In genomic region chr4:101436761-101437512, GRCm38 (mm10) we compare ENCODE assay signal across 10 mouse cellular contexts. TPM values are rescaled to one million over a fixed set of nuclear protein-coding genes. Genes with fewer than 3 reads are reported as not detected.
A peak's percentile ranks its signal among the peaks of the same experiment; 100 is the strongest.
DNase-seq lines count a peak whose midpoint lies in the region; ATAC-seq lines count a peak whose summit lies in the region.
"Had no signal": no experiment of that assay in that cellular context is flagged by ENCODE, and none has a peak within 500 bp of the region (broad histone marks: within the 10 kb centered on the region; RNA-seq: fewer than 3 reads in every experiment).

No protein-coding gene starts in this region.

- peak; percentile 66 for DNase-seq in lung, postnatal 10 days
- no peak for DNase-seq in lung, postnatal 36 days
- peak; percentile 27 for DNase-seq in fibroblast of lung, adult 2 months (ENCODE audit: low read depth)
- DNase-seq in left cerebral cortex, adult 9 months (ENCODE audit: low spot score in 2 of 2): peak; percentile 52 to 86
- no peak for DNase-seq in thymus, postnatal 4 days
- no peak for DNase-seq in spleen, postnatal 10 days (ENCODE audit: low spot score in 2 of 2)

- H3K9ac ChIP-seq in heart, embryonic 13.5 days: 0 out of 2 replicates have a peak overlapping the region, but pooled peaks have one; percentile 0

- H3K9me3 ChIP-seq in heart, embryonic 13.5 days: no peaks in the 10 kb centered on the region
- H3K9me3 ChIP-seq: G1E had no signal

- WGBS in heart, embryonic 13.5 days: 46% methylated on average over 8 of the region's 8 CpGs

- H3K36me3 ChIP-seq in heart, embryonic 13.5 days: peaks cover 2% of the 10 kb centered on the region; the same call in 1 of the 2 replicates
- H3K36me3 ChIP-seq: G1E had no signal

- H3K4me3 ChIP-seq in heart, embryonic 13.5 days: no peak overlapping the region
- H3K4me3 ChIP-seq: erythroblast, embryonic 14.5 days had no signal

- H3K4me2 ChIP-seq in heart, embryonic 13.5 days: peak overlapping the region; percentile 54; the same call in 1 of the 2 replicates

- peaks cover 83% of the 10 kb centered on the region for H3K4me1 ChIP-seq in heart, embryonic 13.5 days

- ATAC-seq in heart, embryonic 13.5 days (ENCODE audit: extremely low read depth, insufficient number of reproducible peaks, low FRiP score, low TSS enrichment): 0 out of 2 replicates have a peak, but pooled peaks have one; percentile 43
- ATAC-seq in monocyte, adult 5-6 weeks (replicated peaks; ENCODE audit: insufficient number of reproducible peaks, low FRiP score, low TSS enrichment, poor library complexity, severe bottlenecking): no peak

- no peaks in the 10 kb centered on the region for H3K27me3 ChIP-seq in heart, embryonic 13.5 days (replicated peaks)

- H3K27ac ChIP-seq in heart, embryonic 13.5 days (replicated peaks): peak overlapping the region; percentile 84

RNA-seq across cellular contexts. Expression of gene Ak4, which starts 17.9 kb away (rescaled TPM):
- polyA plus RNA-seq in heart, embryonic 13.5 days (2015; fragmentation: Nextera tagmentation; extraction: Ambion mirVana): 18.9 and 22.1 TPM in 2 replicates
- 0.19 TPM in 1 of 3 replicates, not detected in the others for total RNA-seq in monocyte, adult 5-6 weeks (2017)
- total RNA-seq: G1E had no signal
- polyA plus RNA-seq: G1E had no signal

RNA-seq across cellular contexts. Expression of gene Dnajc6, which starts 59.5 kb away (rescaled TPM):
- 0.16 and 0.39 TPM in 2 replicates for polyA plus RNA-seq in heart, embryonic 13.5 days (2015; fragmentation: Nextera tagmentation; extraction: Ambion mirVana)
- total RNA-seq in monocyte, adult 5-6 weeks (2017): 0.58 TPM in 1 of 3 replicates, not detected in the others
- polyA plus RNA-seq: erythroblast, embryonic 14.5 days; G1E had no signal

Comparison
In these comparisons a context has a peak if more than half of its experiments do, and no peak if none do; other contexts are left out.
1. DNase-seq: peak in lung, postnatal 10 days (single experiment), fibroblast of lung, adult 2 months (single experiment) and left cerebral cortex, adult 9 months (2 of 2); none in lung, postnatal 36 days (single experiment), thymus, postnatal 4 days (single experiment) and spleen, postnatal 10 days (0 of 2).